Mouse (Mus musculus) testis, adult 2 months (tissue): Measurements from ENCODE around the gene Gid8. TPM values are rescaled to one million over a fixed set of nuclear protein-coding genes. Genes with fewer than 3 reads are reported as not detected.
"Not testable (repeated sequence)": the region's sequence is repeated elsewhere in the genome, so short reads cannot be mapped to it uniquely, and the experiment has no call there.

Source experiments
- H3K27ac ChIP-seq: fragments of 200-500 bp; 2 replicates; pipeline ENCODE4 v1.5.1; 2012; ENCODE audit warnings: low read depth, low read length; ENCODE audit not compliant: control insufficient read depth, insufficient read depth
- H3K27me3 ChIP-seq: fragments of 200-500 bp; 2 replicates; pipeline ENCODE4 v1.6.1; 2012; ENCODE audit warnings: mild to moderate bottlenecking, low read length, moderate library complexity; ENCODE audit not compliant: control insufficient read depth, insufficient read depth
- H3K36me3 ChIP-seq: fragments of 200-500 bp; 2 replicates; pipeline ENCODE4 v1.6.1; 2012; ENCODE audit warnings: mild to moderate bottlenecking, low read length; ENCODE audit not compliant: control insufficient read depth, insufficient read depth
- H3K4me1 ChIP-seq: fragments of 200-500 bp; 2 replicates; pipeline ENCODE4 v1.6.1; 2012; ENCODE audit warnings: low read length; ENCODE audit not compliant: control insufficient read depth, insufficient read depth
- H3K4me3 ChIP-seq: fragments of 200-500 bp; 2 replicates; pipeline ENCODE4 v1.5.1; 2012; ENCODE audit warnings: low read depth, mild to moderate bottlenecking, low read length, moderate library complexity, mixed read lengths; ENCODE audit not compliant: control insufficient read depth
- CTCF ChIP-seq: fragments of 200-500 bp; IDR thresholded peaks from 2 replicates; pipeline ENCODE4 v1.5.1; 2012; ENCODE audit warnings: low read depth, mild to moderate bottlenecking, inconsistent platforms, low read length, moderate library complexity; ENCODE audit not compliant: control insufficient read depth, insufficient read depth, insufficient replicate concordance
- POLR2A ChIP-seq: fragments of 200-500 bp; IDR thresholded peaks from 2 replicates; pipeline ENCODE4 v1.6.1; 2012; ENCODE audit warnings: low read depth, mild to moderate bottlenecking, inconsistent platforms, low read length, moderate library complexity; ENCODE audit not compliant: control insufficient read depth
- polyA plus RNA-seq: library from polyadenylated mRNA; depleted of rRNA; stranded (reverse); fragments of >200 nt; gene quantifications from 2 replicates; pipeline ENCODE4 v1.2.3, GENCODE M21; 2012

Gene Gid8
- polyA plus RNA-seq, 1 experiment, result 30.9 TPM

GRCm38 (mm10) chr2:180711527-180711926, 1.6 kb downstream of the Gid8 start:
- no peaks in the 10 kb centered on the region; the same call in none of the 2 replicates for H3K36me3 ChIP-seq
- H3K27me3 ChIP-seq, result no peaks in the 10 kb centered on the region
- no peak for TF ChIP-seq CTCF
- no peak for TF ChIP-seq POLR2A
- no peak overlapping the region for H3K27ac ChIP-seq
- H3K4me1 ChIP-seq, result peaks cover 5% of the 10 kb centered on the region
- peak overlapping the region; percentile 40 for H3K4me3 ChIP-seq

DNA sequence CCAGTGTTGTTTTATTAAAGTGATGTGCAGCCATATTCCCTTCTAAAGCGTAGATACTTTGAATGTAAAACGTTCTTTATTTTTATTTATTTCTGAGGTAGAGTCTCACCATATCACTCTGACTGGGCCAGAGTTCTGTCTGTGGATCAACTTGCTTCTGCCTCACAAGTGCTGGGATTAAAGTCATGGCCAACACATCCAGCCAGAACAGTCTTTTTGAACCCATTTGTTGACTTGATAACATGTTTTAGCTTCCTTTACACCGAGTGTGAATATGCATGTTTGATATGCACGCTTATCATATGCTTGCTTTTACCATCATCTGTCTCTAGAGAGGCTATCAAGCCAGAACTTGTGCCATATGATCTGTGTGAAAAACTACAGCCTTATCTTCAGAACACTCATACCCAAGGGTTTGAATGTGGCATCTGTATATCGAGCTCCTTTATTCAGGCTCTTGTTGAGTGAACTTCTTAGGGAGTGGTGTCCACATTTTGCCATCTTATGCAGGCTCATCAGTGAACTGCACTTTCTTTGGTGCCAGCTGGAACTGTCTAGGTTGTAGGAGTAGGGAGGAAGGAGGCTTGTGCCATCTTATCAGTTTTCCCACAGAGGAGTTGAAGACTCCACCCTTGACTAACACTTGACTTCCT, 2.2 kb downstream of the Gid8 start:
- Histone ChIP-seq H3K4me3 (no peak overlapping the region; the same call in 1 of the 2 replicates), H3K27ac (no peak overlapping the region), H3K36me3 (no peaks in the 10 kb centered on the region; the same call in none of the 2 replicates), H3K27me3 (no peaks in the 10 kb centered on the region), H3K4me1 (peaks cover 5% of the 10 kb centered on the region)
- TF ChIP-seq POLR2A, result no peak

- not testable (repeated sequence) for H3K4me3 ChIP-seq, H3K36me3 ChIP-seq, H3K27me3 ChIP-seq, H3K27ac ChIP-seq
- H3K4me1 ChIP-seq, result peaks cover 23% of the 10 kb centered on the region
Measured at GRCm38 (mm10) chr2:180722748-180723147, 12.8 kb downstream of the Gid8 start.

DNA sequence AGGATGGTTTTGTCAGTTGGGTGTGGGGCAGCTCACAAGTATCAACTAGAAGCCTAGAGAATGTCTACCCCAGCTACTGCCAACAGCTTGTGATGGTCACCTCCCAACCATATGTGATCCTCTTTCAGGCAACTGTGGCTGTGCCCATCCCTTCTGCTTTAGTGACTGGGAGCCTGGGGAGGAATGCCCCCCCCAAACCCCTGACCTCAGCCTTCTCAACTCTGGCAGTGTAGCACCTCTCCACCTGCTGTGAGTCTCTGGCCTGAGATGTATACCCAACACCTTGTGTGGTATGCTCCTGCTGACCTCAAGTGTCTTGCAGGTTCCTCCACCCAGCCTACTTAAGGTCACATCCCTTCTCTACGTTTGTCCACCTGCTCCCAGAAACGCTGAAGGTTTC, 13.9 kb downstream of the Gid8 start:
- TF ChIP-seq CTCF (no peak), POLR2A (no peak)
- Histone ChIP-seq H3K36me3 (no peaks in the 10 kb centered on the region; the same call in none of the 2 replicates), H3K4me1 (peaks cover 23% of the 10 kb centered on the region), H3K27me3 (no peaks in the 10 kb centered on the region), H3K4me3 (no peak overlapping the region), H3K27ac (no peak overlapping the region)

DNA sequence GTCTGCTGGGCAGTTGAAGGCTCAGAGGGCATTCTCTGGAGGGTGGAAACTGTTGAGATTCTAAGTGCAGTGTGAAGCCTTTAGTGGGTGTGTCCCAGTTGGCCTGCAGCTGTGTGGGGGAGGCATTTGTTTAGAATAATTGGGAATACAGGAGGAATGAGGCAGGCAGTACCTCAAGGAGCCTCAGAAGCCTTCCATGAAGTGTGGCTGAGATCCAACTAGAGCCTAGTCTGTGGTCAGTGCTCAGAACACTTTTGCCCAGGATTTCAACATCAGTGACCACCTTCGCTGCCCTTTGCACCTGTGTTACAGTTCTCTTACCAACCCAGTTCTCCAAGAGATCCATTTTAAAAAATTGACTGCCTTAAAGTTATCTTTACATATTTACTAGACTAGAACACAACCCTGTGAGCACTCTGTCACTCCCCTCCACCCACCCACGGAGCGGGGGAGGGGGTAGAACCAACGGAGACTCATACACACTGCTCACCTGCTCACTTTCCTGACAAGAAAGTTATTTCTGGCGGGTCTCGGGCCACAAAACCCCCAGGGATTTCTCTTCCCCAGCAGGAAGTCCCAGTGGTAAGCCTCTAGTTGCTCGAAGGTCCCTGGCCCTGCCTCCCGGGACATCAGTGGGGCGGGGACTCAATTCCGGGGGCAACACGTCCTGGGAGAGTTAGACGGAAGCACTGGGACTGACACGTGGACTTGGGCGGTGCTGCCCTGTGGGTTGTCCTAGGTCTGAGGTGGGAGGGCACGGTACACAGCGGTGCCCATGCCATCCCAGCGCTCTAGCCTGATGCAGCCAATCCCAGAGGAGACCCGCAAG, 14.9 kb downstream of the Gid8 start, which contains the start of gene Slc17a9:
Gene Slc17a9, plus strand, starts transcription at position 679 of the 829 bp plus-strand sequence.
- TF ChIP-seq CTCF (no peak), POLR2A (no peak)
- Histone ChIP-seq H3K27ac (peak within 1 kb of the TSS; percentile 80), H3K27me3 (no peaks in the 10 kb centered on the region), H3K4me1 (peaks cover 23% of the 10 kb centered on the region), H3K36me3 (no peaks in the 10 kb centered on the region; the same call in none of the 2 replicates), H3K4me3 (peak within 1 kb of the TSS; percentile 76)

DNA sequence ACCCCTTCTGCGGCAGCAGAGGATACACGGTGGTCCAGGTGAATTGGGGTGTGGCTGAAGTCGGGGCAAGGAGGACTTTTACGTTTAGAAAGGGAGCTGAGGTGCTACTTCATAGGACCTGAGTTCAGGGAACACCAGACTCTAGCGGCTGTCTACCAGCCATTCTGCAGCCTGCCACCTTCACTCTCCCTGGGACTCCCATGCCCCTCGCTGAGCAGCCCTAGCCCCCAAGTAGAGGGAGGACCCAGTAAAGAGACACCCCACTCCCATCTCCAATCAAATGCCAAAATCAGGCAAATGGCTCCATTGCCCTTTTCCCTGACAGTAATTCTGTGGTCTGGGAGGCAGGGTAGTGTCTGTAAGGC, 15.5 kb downstream of the Gid8 start:
- no peaks in the 10 kb centered on the region for H3K27me3 ChIP-seq
- H3K36me3 ChIP-seq, result no peaks in the 10 kb centered on the region; the same call in none of the 2 replicates
- H3K4me3 ChIP-seq, result peak overlapping the region; percentile 76
- H3K27ac ChIP-seq, result peak overlapping the region; percentile 80
- no peak for TF ChIP-seq POLR2A
- no peak for TF ChIP-seq CTCF
- H3K4me1 ChIP-seq, result peaks cover 23% of the 10 kb centered on the region

GRCm38 (mm10) chr2:180725856-180726629, 16.1 kb downstream of the Gid8 start:
- TF ChIP-seq POLR2A (no peak), CTCF (no peak)
- Histone ChIP-seq H3K4me3 (peak overlapping the region; percentile 76), H3K36me3 (no peaks in the 10 kb centered on the region; the same call in none of the 2 replicates), H3K27ac (peak overlapping the region; percentile 80), H3K27me3 (no peaks in the 10 kb centered on the region), H3K4me1 (peaks cover 23% of the 10 kb centered on the region)
